Mouse (Mus musculus) inflammation-experienced regulatory T-cells, adult 6 months (primary cell): Measurements from ENCODE around the gene Itpr2. TPM values are rescaled to one million over a fixed set of nuclear protein-coding genes. Genes with fewer than 3 reads are reported as not detected.

Source experiments
- ATAC-seq: one replicate; pipeline ENCODE4 v1.8.0; 2017
- polyA plus RNA-seq, 3 experiments: library from polyadenylated mRNA; unstranded; fragments of 100-300 nt; shearing (Covaris generic); gene quantifications; one replicate each; pipeline ENCODE4 v1.2.1; 2017

The Itpr2 gene
- polyA plus RNA-seq, 3 experiments from 2014 or later: 43.2 to 111 (median 94.9) TPM

DNA sequence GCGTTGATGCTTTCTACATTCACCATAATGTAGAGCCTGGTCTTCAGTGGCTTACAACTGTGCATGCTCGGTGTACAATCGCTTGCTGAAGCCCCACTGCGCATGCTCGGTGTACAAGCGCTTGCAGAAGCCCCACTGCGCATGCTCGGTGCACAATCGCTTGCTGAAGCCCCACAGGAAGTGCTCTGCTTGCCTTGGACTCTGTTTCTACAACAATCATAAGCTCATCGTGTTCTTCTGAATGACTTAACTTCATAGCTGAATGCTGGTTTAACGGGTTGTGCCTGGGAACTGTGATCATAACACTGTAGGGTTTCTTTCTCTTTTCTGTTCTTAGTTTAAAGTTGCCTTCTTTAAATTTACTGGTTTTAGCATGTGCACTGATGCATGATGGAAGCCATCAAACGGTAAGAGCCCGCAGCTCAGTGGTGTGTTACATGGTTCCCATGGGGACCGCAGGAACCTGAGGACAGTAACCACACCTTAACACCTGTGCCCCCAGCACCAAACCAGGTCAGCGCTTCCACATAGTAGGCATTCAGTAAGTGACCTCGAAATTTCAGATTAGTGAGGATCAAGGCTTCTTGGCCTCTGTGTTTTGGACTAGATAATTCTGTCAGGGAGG, 90.5 kb downstream of the Itpr2 start:
- no peak for ATAC-seq

DNA sequence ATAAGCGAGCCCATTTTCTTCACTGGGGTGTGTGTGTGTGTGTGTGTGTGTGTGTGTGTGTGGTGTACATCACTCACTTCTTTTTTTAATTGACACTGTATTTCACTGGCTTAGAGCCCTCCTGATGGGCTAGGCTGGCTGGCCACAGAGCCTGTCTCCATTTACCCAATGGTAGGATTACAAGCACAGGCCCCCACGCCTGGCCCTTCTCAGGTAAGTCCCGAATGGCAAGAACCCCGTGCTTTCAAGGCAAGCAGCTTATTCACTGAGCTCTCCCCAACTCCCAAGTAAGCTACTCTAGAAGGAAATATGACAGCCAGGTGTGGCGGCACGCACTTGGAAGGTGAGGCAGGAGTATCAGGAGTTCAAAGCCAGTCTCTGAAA, 91.6 kb downstream of the Itpr2 start:
- no peak for ATAC-seq

DNA sequence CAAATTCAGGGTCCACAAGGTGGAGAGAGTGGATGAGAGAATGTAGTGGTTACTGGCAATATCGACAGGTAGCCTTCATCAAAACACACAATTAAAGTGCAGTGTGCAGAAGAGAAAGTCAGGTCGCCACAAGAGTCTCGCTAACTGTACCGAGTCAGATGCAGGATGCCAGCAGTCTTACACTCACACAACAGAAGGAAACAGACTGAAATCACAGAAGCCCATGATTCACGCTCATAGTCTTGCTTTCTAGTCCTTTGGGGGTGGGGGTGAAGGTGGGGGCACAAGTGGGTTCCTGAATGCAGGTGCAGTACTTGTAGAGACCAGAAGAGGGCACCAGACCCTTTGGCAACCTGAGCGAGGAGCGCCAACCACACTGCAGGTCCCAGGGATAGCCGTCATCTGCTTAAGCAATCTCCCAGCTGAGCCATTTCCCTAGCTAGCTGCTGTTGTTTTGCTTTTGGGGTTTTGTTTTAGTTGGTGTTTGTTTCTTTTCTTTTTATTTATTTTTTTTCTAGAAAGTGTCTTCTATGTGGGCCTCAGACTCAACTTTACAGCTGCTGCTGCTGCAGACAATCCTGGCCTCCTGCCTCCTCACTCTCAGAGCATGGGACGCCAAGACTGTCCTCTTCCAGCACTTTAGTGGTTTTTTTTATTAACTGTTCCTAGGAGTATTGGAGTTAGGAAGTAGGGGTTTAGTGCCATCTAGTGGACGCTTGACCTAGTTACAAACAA, 92.2 kb downstream of the Itpr2 start:
- peak; percentile 86 for ATAC-seq

DNA sequence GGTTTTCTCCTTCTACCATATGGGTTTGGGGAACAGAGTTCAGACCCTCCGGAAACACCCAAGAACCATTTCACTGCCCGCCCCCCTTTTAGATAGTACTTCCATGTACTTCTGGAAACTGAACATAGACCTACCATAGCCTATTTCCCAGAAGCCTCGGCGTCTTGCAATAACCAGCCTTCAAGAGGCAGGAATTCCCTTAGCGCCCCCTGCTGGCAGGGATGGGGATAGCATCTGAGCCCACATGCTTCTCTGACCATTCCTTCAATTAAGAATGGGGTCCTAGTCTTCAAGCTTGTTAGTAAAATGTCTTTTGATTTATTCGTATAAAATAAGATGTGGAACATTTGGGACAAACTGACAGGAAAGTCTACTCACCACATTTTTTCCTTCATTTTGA, 96.6 kb downstream of the Itpr2 start:
- no peak for ATAC-seq

DNA sequence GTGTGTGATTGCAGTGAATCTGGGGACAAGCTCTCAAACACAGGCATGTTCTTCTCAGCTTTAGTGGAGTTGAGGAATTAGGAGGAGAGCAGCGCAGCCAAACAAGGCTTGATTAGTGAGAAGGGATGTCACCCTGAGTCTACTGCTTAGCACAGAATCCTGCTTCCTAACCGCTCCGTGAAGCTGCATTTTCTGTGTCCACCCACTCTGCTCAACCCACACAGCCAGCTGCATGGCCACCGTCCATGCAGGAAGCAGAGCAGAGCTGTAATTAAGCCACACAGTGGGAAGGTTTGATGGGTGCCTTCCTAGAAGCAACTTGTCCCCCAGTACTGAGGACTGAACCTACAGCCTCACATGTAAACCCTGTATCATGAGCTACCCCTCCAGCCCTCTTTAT, 97.1 kb downstream of the Itpr2 start:
- no peak for ATAC-seq

DNA sequence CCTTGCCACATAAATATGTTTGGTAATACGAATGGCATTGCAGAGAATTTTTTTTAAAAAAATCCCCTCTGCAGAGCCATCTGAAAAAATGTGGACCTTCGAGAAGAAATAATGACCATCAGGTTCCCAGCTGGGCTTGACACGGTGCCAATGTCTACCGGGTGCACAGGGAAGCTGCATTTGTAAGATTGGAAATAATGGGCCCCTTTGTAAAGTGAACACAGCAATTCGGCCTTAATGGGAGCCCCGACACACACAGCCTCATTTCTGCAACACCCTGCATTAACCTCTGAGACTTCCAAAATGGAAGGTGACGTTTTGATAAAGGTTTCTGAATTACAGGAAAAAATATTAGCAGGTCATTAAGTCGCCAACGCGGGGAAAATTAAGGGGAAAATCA, 97.9 kb downstream of the Itpr2 start:
- ATAC-seq: no peak

DNA sequence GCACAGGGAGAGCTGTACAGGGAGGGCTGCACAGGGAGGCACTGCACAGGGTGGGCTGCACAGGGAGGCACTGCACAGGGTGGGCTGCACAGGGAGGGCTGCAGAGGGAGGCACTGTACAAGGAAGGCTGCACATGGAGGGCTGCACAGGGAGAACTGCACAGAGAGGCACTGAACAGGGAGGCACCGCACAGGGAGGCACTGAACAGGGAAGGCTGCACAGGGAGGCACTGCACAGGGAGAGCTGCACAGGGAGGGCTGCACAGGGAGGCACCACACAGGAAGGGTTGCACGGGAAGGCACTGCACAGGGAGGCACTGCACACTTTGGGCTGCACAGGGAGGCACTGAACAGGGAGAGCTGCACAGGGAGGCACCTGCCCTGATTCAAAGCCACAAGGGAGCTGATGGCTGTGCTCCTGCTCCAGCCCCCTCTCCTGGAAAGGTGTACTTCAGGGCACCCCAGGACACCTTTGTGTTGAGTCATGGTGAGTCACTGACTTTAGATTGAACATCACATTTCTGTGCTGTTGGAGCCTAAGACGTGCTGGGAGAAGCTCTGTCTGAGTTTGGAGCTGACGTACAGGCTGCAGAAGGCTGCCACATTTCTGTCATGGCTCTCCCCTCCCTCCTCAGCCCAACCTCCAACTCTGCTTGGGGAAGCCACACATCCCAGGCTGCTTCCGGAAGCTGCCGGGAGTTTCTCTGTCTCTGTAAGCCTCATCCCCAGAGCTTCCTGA, 98.9 kb downstream of the Itpr2 start:
- no peak for ATAC-seq

DNA sequence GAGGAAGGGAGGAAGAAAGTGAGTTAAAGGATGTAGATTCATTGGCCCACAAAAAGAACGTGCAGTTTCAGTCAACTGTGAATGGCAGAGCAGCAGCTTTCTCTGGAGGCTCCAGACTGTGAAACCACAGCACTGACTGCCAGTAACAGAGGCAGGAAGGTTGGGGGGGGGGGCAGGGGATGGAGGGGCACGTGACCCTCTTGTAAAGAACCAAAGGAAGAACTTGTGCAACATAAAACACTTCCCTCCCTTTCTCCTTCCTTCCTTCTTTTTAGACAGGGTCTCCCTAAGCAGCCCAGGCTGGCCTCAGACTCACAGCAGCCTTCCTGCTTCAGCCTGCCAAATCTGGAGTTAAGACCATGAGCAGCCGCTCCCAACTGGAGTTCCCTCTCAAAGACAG, 104.2 kb downstream of the Itpr2 start:
- ATAC-seq: no peak

DNA sequence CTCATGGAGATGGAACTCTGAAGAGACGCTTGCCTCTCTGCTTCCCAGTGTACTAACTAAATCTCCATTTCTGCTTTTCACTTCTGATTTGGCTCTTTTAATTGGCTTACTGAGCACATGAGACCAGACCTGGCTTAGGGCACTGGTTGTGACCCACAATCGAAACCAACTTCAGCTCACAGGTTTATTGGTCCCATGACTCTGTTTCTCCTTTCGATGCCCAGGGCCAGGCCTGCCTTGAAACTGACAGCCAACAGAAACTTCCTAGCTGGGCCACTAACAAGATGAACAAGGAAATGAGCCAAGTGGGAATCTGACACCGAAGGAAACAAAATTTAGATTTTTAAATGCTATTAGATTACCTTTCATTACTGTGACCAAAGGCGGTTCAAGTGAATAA, 105.8 kb downstream of the Itpr2 start:
- ATAC-seq: no peak

DNA sequence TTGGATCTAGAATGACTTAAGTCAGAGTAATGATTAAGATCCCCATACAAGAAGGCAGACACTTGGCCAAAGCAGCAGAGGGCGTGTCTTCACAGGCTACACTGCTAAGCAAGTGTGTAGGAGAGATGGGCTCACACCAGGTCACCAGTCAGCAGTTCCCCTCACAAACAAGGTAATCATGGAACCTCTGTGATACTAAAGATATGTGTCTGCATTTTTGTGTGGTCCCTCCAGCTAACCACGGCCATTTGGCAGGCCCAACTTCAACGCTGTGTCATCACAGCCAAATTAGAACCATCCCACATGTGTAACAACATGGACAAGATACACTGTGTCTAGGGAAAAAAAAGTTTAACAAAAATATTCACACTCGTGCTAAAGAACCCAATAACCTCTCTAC, 106.4 kb downstream of the Itpr2 start:
- no peak for ATAC-seq

DNA sequence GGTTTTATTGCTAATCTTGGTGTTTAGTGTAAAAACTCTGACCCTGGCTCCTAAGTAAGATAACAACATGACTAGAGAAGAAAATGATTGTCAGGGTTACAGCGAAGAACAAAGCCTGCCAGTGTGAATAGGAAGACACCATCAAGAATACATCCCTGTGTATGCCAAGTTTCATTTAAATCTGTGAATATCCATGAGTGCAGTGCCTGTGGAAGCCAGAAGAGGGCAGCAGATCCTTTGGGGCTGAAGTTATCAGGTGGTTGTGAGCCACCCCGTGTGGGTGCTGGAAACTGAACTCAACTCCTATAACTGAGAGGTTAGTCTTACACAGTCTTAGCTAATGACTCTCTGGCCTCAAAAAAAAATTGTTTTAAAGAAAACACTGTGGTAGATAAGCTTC, 109.8 kb downstream of the Itpr2 start:
- no peak for ATAC-seq

DNA sequence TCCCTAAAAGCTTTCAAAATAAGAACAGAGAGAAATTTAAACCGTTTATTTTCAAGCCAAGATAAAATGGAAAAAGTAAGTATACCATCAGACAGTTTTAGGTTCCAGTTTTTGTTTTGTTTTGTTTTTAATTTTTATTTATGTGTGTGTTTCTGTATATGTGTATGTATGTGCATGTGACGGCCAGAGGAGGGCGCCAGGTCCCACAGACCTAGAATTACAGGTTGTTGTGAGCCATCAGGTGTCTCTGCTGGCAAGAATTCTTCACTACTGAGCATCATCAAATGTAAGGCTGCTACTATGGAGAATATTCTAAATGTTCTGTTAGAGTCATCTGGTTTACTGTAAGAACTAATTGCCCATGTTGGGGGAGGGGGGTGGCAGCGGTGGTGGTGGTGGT, 111.9 kb downstream of the Itpr2 start:
- ATAC-seq: no peak

DNA sequence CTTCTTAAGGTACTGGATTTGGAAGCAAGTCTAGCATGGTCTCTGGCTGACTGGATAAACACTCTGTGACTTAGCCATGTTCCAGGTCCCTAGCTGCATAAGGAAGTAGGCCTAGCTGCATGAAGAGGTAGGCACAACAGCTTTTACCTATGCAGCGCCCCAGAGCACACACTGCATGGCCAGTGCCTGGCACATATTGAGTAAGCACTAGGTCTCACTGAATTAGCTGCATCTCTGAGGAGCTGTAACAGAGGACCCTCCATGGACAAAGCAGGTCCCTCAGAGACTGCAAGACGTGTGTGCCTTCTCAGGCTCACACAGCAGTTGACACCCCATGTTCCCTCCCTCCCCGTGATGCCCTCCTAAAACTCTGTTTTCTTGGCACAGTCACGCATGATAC, 114.0 kb downstream of the Itpr2 start:
- ATAC-seq: no peak

DNA sequence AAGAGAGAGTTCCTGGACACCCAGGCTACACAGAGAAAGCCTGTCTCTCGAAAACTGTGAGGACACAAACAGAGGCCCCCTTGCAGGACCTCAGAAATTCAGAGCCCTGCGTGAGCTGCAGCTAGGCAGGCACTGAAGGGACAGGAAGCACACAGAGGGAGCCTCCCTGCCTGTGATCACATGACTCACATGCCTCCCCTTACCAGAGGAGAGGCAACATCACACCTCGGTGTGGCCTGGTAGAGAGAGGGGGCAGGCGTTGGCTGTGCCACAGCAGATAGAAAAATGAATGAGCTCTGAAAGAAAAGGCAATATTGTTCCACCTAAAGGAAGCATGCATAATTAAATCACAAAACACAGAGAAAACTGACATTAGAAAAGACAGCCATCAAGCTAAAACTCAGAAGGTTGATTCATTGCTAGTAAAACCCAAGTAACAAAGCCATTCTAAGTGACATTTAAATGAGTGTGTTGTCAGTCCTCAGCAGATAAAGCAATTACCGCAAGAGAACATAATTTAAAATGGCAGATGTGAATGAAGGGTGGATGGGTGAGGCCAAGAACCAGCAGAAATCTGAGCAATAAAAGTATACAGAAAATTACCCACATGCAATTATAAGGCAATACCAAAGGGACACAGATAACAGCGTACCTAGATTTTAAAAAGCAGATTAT, 114.8 kb downstream of the Itpr2 start:
- no peak for ATAC-seq

DNA sequence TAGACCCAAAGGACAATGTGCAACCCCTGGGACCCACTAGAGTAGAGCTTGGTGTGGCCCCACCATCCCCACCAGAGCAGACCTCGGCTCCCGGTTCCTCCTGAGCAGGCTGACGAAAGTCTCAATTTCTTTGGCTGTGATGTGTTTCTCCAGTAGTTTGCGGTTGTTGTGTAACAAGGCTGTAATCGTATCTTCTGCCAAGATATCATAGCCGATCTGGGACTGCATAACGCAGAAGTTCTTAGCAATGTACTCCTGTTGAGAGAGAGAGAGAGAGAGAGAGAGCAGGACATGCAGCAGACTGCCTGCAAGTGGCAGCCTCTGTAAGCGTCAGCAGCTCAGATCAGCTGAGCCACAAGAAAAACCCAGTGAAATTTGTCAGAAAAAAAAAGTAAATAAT, 122.8 kb downstream of the Itpr2 start:
- ATAC-seq: no peak

DNA sequence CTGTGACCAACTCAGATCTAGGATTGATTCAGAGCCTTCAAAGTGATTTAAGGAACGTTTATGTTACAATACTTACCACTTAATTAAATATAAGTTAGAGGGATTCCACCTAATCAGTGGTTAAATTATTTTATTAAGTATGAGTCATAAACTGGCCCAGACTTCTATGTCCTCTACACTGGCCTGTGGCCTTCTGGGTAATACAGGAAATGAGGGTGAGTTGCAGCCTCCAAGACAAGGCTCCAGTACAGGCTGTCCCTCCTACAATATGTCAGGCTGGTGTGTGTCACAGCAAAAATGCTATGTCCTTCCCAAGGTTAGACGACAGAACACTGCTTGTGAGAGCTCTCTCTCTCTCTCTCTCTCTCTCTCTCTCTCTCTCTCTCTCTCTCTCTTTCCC, 130.5 kb downstream of the Itpr2 start:
- no peak for ATAC-seq

DNA sequence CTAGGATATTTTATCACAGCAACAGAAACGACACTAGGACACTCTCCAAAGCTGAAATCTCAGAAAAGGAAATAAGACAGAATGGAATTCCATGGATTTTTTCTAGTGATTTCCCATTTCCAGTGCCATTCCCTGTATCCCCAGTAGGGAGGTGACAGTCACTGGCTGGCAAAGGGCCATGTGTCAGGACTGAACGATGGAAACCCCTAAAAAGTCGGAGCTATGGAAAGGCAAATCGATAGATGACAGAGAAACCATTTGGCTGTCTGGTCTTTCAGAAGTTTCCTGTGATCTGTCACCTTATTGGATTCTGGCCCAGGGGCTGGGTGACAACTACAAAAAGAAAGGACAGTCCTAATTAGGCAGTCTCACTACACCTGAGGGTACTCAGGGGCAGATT, 135.8 kb downstream of the Itpr2 start:
- ATAC-seq: no peak

DNA sequence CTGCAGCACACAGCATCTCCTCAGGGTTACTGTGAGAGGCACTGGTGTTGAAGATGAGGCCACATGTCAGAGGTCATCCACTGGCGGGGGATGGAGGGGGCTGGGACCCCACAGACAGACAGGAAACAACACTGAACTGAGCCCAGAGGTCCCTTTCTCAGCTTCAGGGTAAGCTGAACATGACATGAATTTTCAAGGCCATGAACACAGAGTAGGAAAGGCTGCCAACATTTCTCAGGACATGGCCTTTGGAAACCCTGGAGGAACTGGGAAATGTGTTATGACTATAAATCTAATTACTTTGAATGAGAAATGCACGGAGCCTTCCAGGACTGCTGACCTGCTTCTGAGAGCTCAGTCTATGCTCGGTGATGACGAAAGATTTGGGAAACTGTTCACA, 144.1 kb downstream of the Itpr2 start:
- ATAC-seq: no peak

DNA sequence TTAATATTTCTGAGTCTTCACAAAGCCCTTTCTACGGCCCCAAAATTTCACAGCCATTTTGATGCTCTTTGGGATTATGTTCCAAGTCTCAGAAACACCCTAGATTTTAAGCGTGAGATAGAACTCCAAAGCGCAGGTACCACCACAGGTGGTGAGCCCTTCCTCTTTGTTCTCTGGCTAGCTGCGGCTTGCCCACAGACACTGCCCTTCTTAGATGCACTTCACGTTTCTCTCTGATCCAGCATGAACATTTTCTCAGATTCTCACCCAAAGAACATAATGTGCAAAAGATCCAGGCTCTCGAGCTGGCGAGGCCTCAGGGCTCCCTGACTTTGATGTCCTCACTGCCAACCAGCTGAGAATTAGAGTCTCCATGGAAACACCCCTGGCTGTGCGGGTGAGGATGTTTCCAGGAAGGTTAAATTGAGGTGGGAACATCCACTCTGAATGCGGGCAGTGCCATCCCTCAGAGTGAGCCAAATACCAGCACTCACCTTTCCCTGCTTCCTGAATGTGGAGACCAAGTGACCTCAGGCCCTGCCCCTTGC, 149.7 kb downstream of the Itpr2 start:
- ATAC-seq: no peak

DNA sequence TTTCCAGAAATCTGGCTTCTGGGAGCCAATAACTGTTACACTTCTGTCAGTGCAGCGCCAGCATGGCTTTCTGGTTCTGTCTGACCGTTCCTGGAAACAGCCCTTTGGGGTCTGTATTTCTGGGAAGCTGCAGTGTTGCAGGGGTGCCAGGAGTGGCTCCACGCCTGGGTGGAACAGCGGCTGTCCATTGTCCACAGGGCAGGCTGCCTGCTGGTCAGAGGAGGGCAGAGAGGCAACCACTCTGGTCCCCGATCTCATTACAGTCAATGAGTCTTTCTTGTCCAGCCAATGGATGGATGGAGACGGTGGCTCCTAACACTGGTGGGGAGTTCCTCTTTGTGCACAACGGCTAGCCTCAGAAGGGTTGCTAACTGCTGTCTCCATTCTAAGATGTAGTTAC, 150.2 kb downstream of the Itpr2 start:
- no peak for ATAC-seq

DNA sequence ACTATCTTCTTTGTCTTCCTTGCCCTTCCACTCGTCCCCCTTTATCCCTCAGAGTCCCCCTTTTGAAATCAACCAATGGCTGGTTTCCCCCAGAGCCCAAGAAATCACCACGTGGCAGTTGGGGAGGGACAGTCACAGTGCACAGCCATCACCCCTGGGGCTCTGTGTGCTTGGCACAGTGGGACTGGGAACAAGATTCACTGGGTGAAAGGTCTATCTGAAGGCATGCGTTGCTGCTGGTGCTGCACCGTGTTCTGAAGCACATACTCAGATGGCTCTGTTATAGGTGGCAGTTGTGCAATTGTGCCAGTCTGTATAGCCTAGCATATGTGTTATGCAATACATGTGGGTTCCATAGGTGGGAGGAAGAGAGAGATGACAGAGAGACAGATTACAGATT, 154.5 kb downstream of the Itpr2 start:
- no peak for ATAC-seq

DNA sequence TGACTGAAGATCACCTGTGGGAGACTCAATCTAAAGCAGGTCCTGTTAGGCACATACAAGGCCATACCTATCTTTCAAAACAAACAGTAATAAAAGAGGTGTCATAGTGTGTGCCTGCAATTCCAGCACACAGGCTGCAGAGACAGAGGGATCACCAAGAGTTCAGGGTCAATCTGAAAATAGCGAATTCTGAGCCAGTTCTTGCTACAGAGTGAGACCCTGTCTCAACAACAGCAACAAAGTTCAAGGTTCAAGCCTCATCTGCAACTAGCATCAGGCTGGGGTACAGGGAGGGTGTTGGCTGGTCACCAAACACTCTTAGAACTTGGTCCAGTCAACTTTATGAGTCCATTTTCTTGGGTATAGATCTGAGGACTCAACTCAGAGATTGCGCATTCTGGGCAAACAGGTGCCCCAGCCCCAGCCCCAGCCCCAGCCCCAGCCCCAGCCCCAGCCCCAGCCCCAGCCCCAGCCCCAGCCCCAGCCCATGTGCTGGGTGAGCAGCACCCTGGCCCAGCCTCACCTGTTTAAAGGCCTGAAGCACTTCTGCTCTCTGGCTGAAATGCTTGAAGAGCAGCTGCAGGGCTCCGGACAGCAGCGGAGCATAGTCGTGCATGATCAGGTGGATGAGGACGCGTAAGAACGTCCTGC, 155.4 kb downstream of the Itpr2 start:
- ATAC-seq: no peak

DNA sequence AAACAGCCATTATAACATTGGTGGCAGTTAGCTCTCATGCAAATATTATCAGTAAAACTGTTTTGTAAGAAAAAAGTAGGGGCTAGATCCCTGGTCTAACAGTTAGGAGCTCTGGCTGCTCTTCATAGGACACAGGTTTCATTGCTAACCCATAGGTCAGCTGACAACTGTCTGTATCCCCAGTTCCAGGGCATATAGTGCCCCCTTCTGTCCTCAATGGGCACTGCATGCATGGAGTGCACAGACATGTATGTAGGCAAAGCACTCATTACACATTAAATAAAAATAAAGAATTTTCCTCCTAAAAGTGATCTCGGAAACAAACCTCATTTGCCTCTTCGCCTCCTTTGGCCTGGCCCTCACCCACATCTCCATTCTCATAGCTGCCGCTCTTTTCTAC, 157.3 kb downstream of the Itpr2 start:
- no peak for ATAC-seq
